Mouse (Mus musculus) liver, embryonic 16.5 days (tissue): ENCODE data around the gene Cdc45. TPM values are rescaled to one million over a fixed set of nuclear protein-coding genes. Genes with fewer than 3 reads are reported as not detected.
"Not testable (repeated sequence)": the region's sequence is repeated elsewhere in the genome, so short reads cannot be mapped to it uniquely, and the experiment has no call there.

Source experiments
- ATAC-seq: fragments of 200-750 bp; cut with Nextera tagmentation; 2 replicates; pipeline ENCODE4 v1.8.0; 2017; ENCODE audit warnings: low read depth, mild to moderate bottlenecking, moderate number of reproducible peaks, moderate library complexity
- H3K27ac ChIP-seq: fragments of 300-500 bp; sonication (generic); 2 replicates; pipeline ENCODE4 v1.5.1; 2014; ENCODE audit warnings: mild to moderate bottlenecking, low read length
- H3K27me3 ChIP-seq: fragments of 300-500 bp; sonication (generic); 2 replicates; pipeline ENCODE4 v1.6.1; 2014; ENCODE audit warnings: low read depth, low read length, mixed read lengths; ENCODE audit not compliant: control insufficient read depth, insufficient read depth
- H3K36me3 ChIP-seq: fragments of 300-500 bp; sonication (generic); 2 replicates; pipeline ENCODE4 v1.6.1; 2014; ENCODE audit warnings: mild to moderate bottlenecking; ENCODE audit not compliant: control insufficient read depth, insufficient read depth
- H3K4me1 ChIP-seq: fragments of 300-500 bp; sonication (generic); 2 replicates; pipeline ENCODE4 v1.6.1; 2014; ENCODE audit warnings: low read depth, low read length, mixed read lengths; ENCODE audit not compliant: control insufficient read depth
- H3K4me2 ChIP-seq: fragments of 300-500 bp; sonication (generic); 2 replicates; pipeline ENCODE4 v1.6.1; 2014; ENCODE audit warnings: low read depth, low read length, mixed read lengths
- H3K4me3 ChIP-seq: fragments of 300-500 bp; sonication (generic); 2 replicates; pipeline ENCODE4 v1.5.1; 2014; ENCODE audit warnings: low read depth, mild to moderate bottlenecking, low read length
- H3K9ac ChIP-seq: fragments of 300-500 bp; sonication (generic); 2 replicates; pipeline ENCODE4 v1.6.1; 2014; ENCODE audit warnings: low read depth, low read length
- H3K9me3 ChIP-seq: fragments of 300-500 bp; sonication (generic); replicated peaks from 2 replicates; pipeline ENCODE4 v1.6.1; 2016; ENCODE audit warnings: low read length; ENCODE audit not compliant: control insufficient read depth
- WGBS: fragments of 180-500 bp; shearing (Covaris S2); extraction: QIAGEN DNeasy Blood & Tissue Kit; methylation state at CpG from one replicate; pipeline ENCODE4 v1.1.7; 2014; ENCODE audit not compliant: insufficient replicate concordance; 5-methylcytosine and 5-hydroxymethylcytosine counted together
- polyA plus RNA-seq: library from polyadenylated mRNA; unstranded; fragments of >200 nt; fragmentation: Nextera tagmentation; extraction: Ambion mirVana; gene quantifications from 2 replicates; pipeline ENCODE4 v1.2.1, GENCODE M21; 2015

The Cdc45 gene
- 33.6 and 38.5 TPM in 2 replicates for polyA plus RNA-seq

DNA sequence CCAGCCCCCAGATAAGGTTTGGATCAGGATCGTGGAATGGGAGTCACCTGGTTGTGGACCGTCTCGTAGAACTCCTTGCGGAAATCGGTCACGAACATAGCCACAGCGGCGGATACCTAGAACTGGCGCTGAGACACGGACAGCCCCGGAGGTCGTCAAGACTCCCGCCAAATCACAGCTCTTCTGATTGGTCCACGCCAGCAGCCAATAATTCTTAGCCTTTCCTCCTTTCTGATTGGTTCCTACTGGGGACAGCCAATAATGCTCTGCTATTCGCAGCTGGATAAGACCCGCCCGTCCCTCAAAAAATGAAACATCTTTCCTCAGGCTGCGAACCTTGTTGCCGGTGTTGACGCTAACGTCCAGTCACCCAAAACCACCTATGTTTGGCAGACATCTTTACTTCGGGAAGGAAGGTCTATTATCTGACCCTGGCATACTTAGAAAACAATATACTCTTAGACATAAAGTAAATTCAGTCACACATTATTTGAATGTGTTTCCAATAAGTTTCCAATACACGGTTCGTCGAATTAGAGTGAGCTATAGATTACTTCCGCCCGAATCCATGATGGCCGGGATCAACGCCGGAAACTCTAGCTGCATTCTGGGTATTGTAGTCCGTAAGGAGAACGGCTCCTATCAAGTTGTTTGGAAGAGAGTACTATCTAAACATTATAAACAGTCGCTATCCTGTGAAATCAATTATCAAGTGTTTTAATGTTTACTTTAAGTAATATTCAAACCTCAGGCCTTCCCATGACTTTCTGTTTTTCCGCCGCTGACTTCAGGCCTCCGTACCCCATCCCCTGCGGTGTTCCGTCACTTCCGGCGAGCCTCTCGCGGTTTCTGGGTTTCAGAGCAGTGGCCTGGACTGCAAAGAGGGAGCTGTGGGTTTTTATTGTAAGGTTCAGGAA, at the start of gene Cdc45, which contains the start of gene Ufd1:
TSS of gene Cdc45 (minus strand) at position 520 of the 917 bp plus-strand sequence.
TSS of gene Ufd1 (plus strand) at position 312 of the 917 bp plus-strand sequence.
- Histone ChIP-seq H3K27me3 (no peaks in the 10 kb centered on the region), H3K9ac (peak within 1 kb of the TSS; percentile 80), H3K4me2 (peak within 1 kb of the TSS; percentile 83), H3K9me3 (no peaks in the 10 kb centered on the region), H3K4me3 (peak within 1 kb of the TSS; percentile 82), H3K36me3 (peaks cover 38% of the 10 kb centered on the region), H3K27ac (peak within 1 kb of the TSS; percentile 84), H3K4me1 (peaks cover 12% of the 10 kb centered on the region)
- under 1% methylated on average over 42 of the region's 42 CpGs for WGBS
- ATAC-seq: peak; percentile 94

DNA sequence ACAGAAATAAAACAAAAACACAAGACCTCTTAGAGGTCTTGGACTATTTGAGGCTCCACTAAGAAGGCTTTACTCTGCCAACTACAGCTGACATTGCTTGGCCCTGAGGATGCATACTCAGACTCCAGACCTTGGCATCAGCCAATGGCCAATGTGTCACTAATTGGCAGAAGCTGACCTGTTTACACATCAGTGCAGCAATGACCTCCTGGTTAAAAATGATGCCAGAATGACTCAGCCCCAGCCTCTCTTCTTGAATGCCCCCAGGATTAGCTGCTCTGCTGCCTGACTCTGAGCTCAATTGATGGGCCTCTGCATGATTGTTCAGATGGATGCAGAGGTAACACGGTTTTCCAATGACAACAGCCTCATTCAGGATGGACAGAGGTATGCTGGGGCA, 48.4 kb upstream of the Cdc45 start:
- WGBS: 41% methylated on average over 1 of the region's 1 CpGs
- no peak for ATAC-seq
- H3K9me3 ChIP-seq: 0 out of 2 replicates have a peak, but pooled peaks cover 4% of the 10 kb centered on the region

DNA sequence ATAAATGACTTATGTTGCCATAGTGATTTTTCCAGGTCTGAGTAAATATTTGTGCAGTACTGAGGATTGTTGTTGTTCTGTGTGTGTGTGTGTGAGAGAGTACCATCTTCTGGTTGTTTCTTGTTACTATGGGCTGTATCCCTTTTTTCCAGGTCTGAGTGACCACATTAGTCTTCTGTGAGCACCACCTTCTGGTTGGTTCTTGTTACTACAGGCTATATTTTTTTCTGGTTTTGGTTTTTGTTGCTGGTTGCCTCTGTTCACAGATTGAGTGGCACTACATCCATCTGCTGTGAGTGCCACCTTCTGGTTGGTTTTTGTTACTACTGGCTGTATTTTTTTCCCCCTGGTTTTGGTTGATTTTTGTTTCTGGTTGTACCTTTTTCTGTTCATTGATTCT, 46.8 kb upstream of the Cdc45 start:
- ATAC-seq: no peak
- no peak overlapping the region for H3K27ac ChIP-seq
- H3K9me3 ChIP-seq: 0 out of 2 replicates have a peak, but pooled peaks cover 4% of the 10 kb centered on the region
- no peak overlapping the region for H3K4me3 ChIP-seq
- H3K9ac ChIP-seq: no peak overlapping the region
- H3K4me1 ChIP-seq: no peaks in the 10 kb centered on the region
- H3K36me3 ChIP-seq: no peaks in the 10 kb centered on the region
- H3K4me2 ChIP-seq: no peak overlapping the region
- no peaks in the 10 kb centered on the region for H3K27me3 ChIP-seq

More for the DNA sequence above, 48.4 kb upstream of the Cdc45 start:
- Histone ChIP-seq H3K4me2 (no peak overlapping the region), H3K4me1 (no peaks in the 10 kb centered on the region), H3K27me3 (no peaks in the 10 kb centered on the region), H3K9ac (no peak overlapping the region), H3K4me3 (no peak overlapping the region), H3K36me3 (no peaks in the 10 kb centered on the region), H3K27ac (no peak overlapping the region)

DNA sequence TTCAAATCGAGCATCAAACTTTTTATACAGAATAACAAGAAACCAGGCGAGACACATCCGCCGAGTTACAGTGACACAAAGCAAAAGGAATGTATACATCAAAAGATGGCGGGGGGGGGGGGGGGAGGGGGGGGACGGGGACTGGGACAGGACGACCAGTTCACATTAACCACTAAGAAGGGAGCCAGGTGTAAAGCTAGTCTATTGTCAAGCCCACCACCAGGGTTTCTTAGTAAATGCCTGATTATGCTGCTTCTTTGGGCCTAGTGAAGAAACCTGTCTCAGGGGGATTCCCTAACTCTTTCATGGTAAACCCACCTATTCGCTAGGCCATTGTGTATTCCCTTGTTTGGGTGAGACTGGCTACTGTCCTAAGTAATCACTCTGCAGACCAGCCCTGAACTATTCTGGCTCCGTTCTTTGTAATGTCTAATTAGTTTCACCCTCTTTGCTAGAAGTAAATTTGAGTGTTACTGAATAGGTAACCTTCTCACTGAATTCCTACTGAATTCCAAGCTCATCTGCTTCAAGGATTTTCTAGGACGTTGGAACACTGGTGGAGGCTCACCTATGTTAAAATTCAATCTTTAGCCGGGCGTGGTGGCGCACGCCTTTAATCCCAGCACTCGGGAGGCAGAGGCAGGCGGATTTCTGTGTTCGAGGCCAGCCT, 37.9 kb upstream of the Cdc45 start:
- H3K4me2 ChIP-seq, ATAC-seq, H3K27me3 ChIP-seq, H3K9me3 ChIP-seq, H3K27ac ChIP-seq, H3K9ac ChIP-seq, H3K36me3 ChIP-seq, H3K4me1 ChIP-seq, H3K4me3 ChIP-seq: not testable (repeated sequence)
- WGBS: 79% methylated on average over 15 of the region's 17 CpGs

DNA sequence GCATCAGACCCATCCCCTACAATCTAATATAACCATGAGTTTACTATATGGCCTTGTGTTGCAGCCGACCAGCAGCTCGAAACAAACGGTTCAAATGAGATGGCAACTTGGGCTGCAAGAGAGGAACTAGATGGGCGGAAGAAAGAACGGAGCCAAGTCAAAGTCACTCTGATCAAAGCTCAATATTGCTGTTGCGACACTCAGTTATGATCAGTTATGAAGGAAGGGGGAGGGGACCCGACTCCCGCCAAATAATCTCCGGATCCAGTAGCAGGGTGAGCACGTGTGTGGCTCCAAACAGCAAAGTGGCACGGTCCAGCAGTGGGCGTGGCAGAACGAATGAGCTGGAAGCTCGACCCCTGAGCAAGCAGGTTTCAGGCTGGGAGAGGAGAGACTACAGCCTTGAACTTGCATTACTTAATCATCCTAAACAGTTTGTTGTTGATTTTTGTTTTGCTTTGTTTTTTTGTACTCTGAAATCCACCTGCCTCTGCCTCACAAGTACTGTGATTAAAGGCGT, 34.6 kb upstream of the Cdc45 start:
- WGBS: 78% methylated on average over 15 of the region's 15 CpGs
- Histone ChIP-seq H3K27ac (no peak overlapping the region), H3K9ac (no peak overlapping the region), H3K36me3 (no peaks in the 10 kb centered on the region), H3K4me3 (no peak overlapping the region), H3K4me2 (no peak overlapping the region), H3K27me3 (no peaks in the 10 kb centered on the region), H3K4me1 (no peaks in the 10 kb centered on the region), H3K9me3 (no peaks in the 10 kb centered on the region)
- no peak for ATAC-seq

DNA sequence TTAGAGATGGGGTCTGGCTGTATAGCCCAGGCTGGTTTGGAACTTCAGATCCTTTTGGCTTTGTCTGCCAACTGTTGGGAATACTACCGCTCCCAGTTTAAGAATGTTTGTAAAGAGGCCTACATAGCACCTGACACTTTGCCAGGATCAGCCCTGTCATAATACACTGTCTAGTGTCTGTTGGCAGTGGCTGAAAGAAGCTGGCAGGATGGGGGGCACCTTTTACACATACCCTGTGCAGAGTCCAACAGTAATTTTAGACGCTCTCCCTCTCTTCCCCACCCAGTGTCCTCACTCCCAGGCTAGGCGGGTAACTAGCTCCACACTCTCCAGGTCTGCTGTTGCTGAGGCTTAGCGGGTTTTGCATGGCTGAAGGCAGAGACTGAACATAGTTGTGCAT, 26.6 kb upstream of the Cdc45 start:
- Histone ChIP-seq H3K9me3 (no peaks in the 10 kb centered on the region), H3K27ac (no peak overlapping the region), H3K9ac (no peak overlapping the region), H3K36me3 (peaks cover 10% of the 10 kb centered on the region), H3K4me3 (no peak overlapping the region), H3K27me3 (no peaks in the 10 kb centered on the region), H3K4me2 (no peak overlapping the region), H3K4me1 (peaks cover 8% of the 10 kb centered on the region)
- no peak for ATAC-seq
- WGBS: 90% methylated on average over 4 of the region's 4 CpGs

DNA sequence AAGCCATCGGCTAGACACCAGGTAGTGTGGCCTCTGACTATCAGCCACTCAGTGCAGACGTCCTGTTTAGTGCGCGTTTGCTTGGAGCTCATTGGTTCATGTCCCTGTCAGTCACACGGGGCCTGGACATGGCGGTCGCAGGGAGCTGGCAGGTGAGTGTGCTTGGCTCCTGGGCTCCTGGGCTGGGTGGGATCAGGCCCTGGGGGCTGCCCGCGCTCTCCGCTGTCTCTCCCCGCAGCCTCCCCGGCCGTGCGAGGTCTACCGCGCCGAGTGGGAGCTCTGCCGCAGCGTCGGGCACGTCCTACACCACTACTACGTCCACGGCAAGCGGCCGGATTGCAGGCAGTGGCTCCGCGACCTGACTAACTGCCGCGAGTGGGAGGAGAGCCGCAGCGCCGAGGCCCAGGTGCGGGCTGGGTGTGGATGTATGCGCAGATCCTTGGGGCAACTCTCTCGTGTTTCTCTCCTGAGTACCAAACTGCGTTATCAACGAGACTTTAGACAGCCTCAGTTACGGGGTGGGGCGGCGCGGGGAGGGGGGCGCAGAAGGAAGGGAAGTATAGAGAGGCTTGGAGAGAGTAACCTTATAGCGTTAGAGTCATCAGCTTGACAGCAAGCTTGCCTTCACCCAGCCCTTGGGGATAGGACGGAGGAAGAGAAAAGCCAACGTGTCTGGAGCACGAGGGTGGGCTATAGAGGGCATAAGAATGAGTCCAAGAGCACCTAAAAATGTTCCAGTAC, 24.9 kb upstream of the Cdc45 start, which contains the start of the genes 2510002D24Rik and Gm28539:
TSS of gene 2510002D24Rik (plus strand) at position 111 of the 741 bp plus-strand sequence.
TSS of gene Gm28539 (plus strand) at position 117 of the 741 bp plus-strand sequence.
- peak within 1 kb of the TSS; percentile 60 for H3K27ac ChIP-seq
- peaks cover 13% of the 10 kb centered on the region for H3K36me3 ChIP-seq
- peak within 1 kb of the TSS; percentile 80 for H3K4me2 ChIP-seq
- H3K4me3 ChIP-seq: peak within 1 kb of the TSS; percentile 77
- H3K9me3 ChIP-seq: no peaks in the 10 kb centered on the region
- under 1% methylated on average over 46 of the region's 46 CpGs for WGBS
- peak within 1 kb of the TSS; percentile 94 for H3K9ac ChIP-seq
- peak; percentile 99 for ATAC-seq
- peaks cover 8% of the 10 kb centered on the region for H3K4me1 ChIP-seq
- no peaks in the 10 kb centered on the region for H3K27me3 ChIP-seq

DNA sequence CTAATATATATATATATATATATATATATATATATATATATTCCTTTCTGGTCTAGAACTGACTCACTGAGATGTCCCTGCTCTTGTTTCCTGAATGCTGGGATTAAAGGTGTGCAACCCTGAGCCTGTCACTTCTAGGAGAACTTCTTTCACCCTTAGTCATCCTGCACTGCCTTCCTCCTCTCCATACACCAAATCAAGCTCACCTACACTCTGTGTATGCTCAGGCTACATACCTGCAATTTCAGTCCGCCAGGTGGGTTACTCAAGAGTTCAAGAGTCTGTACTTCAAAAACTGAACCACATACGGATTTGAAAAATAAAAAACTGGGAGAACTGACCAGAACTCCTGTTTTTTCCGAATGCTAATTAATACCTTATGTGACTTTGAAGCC, 24.3 kb upstream of the Cdc45 start:
- Histone ChIP-seq H3K4me3 (peak overlapping the region; percentile 77), H3K27me3 (no peaks in the 10 kb centered on the region), H3K9me3 (no peaks in the 10 kb centered on the region), H3K4me1 (peaks cover 8% of the 10 kb centered on the region), H3K4me2 (peak overlapping the region; percentile 80), H3K9ac (peak overlapping the region; percentile 94), H3K36me3 (peaks cover 13% of the 10 kb centered on the region), H3K27ac (no peak overlapping the region)
- WGBS: 34% methylated on average over 3 of the region's 3 CpGs
- ATAC-seq: no peak
